Mouse (Mus musculus): Measurements from ENCODE around the gene Ypel4. TPM values are rescaled to one million over a fixed set of nuclear protein-coding genes. Genes with fewer than 3 reads are reported as not detected.

Gene Ypel4
- polyA plus RNA-seq, 1 experiment from 2014 or later: 13.1 TPM

DNA sequence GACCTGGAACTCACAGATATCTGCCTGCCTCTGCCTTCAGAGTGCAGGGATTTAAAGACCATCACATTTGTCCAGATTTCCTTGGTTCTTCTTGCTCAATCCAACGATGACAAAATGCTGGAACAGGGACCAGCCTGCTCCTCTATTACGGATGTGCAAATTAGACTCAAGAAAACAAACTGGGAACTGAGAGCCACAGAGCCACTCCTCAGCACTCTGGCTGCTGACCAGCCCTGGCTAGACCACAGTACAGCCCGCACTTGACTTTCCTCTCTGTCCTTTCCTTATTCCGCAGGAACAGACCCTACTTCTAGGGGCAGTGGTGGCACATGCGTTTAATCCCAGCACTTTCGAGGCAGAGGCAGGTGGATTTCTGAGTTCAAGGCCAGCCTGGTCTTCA lies 36.6 kb downstream of the Ypel4 start:
- no peak overlapping the region for H3K9ac ChIP-seq
- DNase-seq (ENCODE audit: low spot score) (no peak), ATAC-seq (ENCODE audit: low FRiP score) (no peak)
- H3K27me3 ChIP-seq (ENCODE audit: control insufficient read depth, insufficient read depth, low read length): no peaks in the 10 kb centered on the region
- H3K4me3 ChIP-seq (replicated peaks; ENCODE audit: low read length): no peak overlapping the region
- no peak overlapping the region for H3K4me2 ChIP-seq (replicated peaks)
- peaks cover 8% of the 10 kb centered on the region for H3K4me1 ChIP-seq (replicated peaks; ENCODE audit: control insufficient read depth, insufficient read depth, low read length)
- no peak overlapping the region for H3K27ac ChIP-seq
- H3K36me3 ChIP-seq (replicated peaks; ENCODE audit: control insufficient read depth, insufficient read depth): peaks cover under 1% of the 10 kb centered on the region; the same call in 1 of the 2 replicates
- WGBS: 77% methylated on average over 6 of the region's 6 CpGs
- H3K9me3 ChIP-seq (ENCODE audit: control insufficient read depth, low read length): no peaks in the 10 kb centered on the region

DNA sequence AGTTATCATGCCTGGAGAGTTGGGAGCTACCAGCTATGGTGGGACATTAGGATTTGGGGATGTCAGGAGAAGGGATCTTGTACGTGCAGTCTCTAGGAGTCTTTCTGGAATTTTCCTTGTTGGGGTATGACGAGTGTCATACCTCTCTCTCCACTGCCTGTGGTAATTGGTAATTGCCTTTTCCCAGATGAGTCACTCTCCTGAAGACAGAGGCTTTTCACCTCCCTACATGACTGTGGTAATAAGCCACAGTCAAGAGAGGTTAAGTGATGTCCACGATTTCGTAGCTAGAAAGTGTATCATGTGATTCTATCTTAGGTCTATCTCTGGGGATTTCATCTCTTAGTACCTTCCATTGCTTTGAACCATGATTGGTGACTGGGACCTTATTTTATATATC lies 38.6 kb downstream of the Ypel4 start:
- no peak overlapping the region for H3K27ac ChIP-seq
- peaks cover 8% of the 10 kb centered on the region for H3K4me1 ChIP-seq (replicated peaks; ENCODE audit: control insufficient read depth, insufficient read depth, low read length)
- no peak overlapping the region for H3K9ac ChIP-seq
- H3K36me3 ChIP-seq (replicated peaks; ENCODE audit: control insufficient read depth, insufficient read depth): no peaks in the 10 kb centered on the region
- DNase-seq (ENCODE audit: low spot score) (no peak), ATAC-seq (ENCODE audit: low FRiP score) (no peak)
- no peak overlapping the region for H3K4me2 ChIP-seq (replicated peaks)
- no peaks in the 10 kb centered on the region for H3K9me3 ChIP-seq (ENCODE audit: control insufficient read depth, low read length)
- H3K4me3 ChIP-seq (replicated peaks; ENCODE audit: low read length): no peak overlapping the region
- H3K27me3 ChIP-seq (ENCODE audit: control insufficient read depth, insufficient read depth, low read length): no peaks in the 10 kb centered on the region
- WGBS: 85% methylated on average over 4 of the region's 4 CpGs

DNA sequence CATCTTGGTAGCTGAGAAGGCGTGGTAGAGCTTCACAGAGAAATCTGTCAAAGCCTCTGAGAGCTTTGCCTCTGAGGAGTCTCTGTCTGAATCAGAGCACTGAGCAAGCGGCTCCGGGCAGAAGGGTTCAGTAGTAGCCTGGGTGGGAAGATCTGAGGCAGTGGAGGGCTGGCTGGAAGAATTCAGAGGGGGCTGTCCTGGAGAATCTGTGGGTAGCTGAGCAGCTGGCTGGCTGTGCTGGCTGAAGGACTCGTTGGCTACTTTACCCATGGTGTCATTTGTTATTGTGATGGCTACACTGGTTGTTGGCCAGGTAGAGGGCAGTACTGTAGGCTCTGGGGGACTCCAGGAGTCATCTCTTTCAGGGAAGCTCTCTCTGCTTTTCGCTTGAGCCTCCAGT lies 39.3 kb downstream of the Ypel4 start:
- ATAC-seq (ENCODE audit: low FRiP score): no peak
- WGBS: 88% methylated on average over 5 of the region's 5 CpGs

DNA sequence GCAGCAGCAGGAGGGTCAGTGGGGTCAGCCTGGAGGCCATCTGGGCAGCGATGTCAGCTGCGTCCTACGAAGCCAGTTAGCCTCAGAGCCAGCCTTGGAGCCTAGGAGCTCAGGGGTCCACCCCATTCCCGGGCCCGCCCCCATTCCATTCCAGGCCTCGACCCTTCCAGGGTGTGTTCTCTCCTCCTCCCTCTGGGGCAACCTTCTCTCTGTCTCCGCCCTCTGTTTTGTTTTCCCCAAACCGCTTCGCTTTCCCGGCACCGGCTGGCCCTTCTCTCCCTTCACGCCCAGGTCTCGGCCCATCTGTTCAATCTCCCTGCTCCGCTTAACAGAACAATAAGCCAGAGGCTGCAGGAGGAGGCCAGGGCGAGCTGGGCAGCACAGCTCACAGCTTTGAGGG lies 40.9 kb downstream of the Ypel4 start:
- under 1% methylated on average over 15 of the region's 15 CpGs for WGBS
- Histone ChIP-seq H3K9me3 (ENCODE audit: control insufficient read depth, low read length) (no peaks in the 10 kb centered on the region), H3K27me3 (ENCODE audit: control insufficient read depth, insufficient read depth, low read length) (no peaks in the 10 kb centered on the region), H3K4me3 (replicated peaks; ENCODE audit: low read length) (peak overlapping the region; percentile 31), H3K36me3 (replicated peaks; ENCODE audit: control insufficient read depth, insufficient read depth) (no peaks in the 10 kb centered on the region), H3K9ac (peak overlapping the region; percentile 57), H3K4me2 (replicated peaks) (peak overlapping the region; percentile 66), H3K27ac (peak overlapping the region; percentile 65), H3K4me1 (replicated peaks; ENCODE audit: control insufficient read depth, insufficient read depth, low read length) (peaks cover 8% of the 10 kb centered on the region)
- peak; percentile 87 for ATAC-seq (ENCODE audit: low FRiP score)
- peak; percentile 38 for DNase-seq (ENCODE audit: low spot score)

More for the DNA sequence above, 39.3 kb downstream of the Ypel4 start:
- no peak for DNase-seq (ENCODE audit: low spot score)
- H3K36me3 ChIP-seq (replicated peaks; ENCODE audit: control insufficient read depth, insufficient read depth): no peaks in the 10 kb centered on the region
- no peak overlapping the region for H3K4me3 ChIP-seq (replicated peaks; ENCODE audit: low read length)
- H3K9ac ChIP-seq: no peak overlapping the region
- peaks cover 8% of the 10 kb centered on the region for H3K4me1 ChIP-seq (replicated peaks; ENCODE audit: control insufficient read depth, insufficient read depth, low read length)
- H3K9me3 ChIP-seq (ENCODE audit: control insufficient read depth, low read length): no peaks in the 10 kb centered on the region
- H3K4me2 ChIP-seq (replicated peaks): no peak overlapping the region
- no peaks in the 10 kb centered on the region for H3K27me3 ChIP-seq (ENCODE audit: control insufficient read depth, insufficient read depth, low read length)
- H3K27ac ChIP-seq: no peak overlapping the region

DNA sequence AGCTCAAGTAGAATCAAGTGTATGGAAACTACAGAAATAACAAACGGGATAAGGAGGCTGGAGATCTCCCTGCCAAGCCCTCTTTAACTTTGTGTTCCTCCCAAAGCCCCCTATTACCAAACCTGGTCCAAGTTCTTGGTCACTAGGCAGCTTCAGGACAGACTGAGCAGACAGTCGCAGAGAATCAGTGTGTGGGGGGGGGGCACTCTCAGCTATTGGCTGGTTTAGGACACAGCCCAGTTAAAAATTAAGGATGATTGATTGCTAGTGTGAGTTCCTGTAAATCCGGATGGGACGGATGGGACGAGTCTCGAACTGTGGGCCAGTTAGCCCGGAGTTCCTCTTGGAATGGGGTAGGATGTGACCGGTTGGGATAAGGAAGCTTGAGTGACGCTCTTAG lies 41.4 kb downstream of the Ypel4 start, which contains the start of gene Serping1:
Gene Serping1 (minus strand): TSS at position 204 of the 400 bp plus-strand sequence.
- Histone ChIP-seq H3K4me1 (replicated peaks; ENCODE audit: control insufficient read depth, insufficient read depth, low read length) (peaks cover 8% of the 10 kb centered on the region), H3K4me3 (replicated peaks; ENCODE audit: low read length) (peak within 1 kb of the TSS; percentile 31), H3K4me2 (replicated peaks) (peak within 1 kb of the TSS; percentile 66), H3K36me3 (replicated peaks; ENCODE audit: control insufficient read depth, insufficient read depth) (no peaks in the 10 kb centered on the region), H3K27me3 (ENCODE audit: control insufficient read depth, insufficient read depth, low read length) (no peaks in the 10 kb centered on the region), H3K9ac (peak within 1 kb of the TSS; percentile 57), H3K9me3 (ENCODE audit: control insufficient read depth, low read length) (no peaks in the 10 kb centered on the region), H3K27ac (peak within 1 kb of the TSS; percentile 65)
- WGBS: 55% methylated on average over 9 of the region's 9 CpGs
- no peak for DNase-seq (ENCODE audit: low spot score)
- 0 out of 2 replicates have a peak, but pooled peaks have one; percentile 31 for ATAC-seq (ENCODE audit: low FRiP score)

DNA sequence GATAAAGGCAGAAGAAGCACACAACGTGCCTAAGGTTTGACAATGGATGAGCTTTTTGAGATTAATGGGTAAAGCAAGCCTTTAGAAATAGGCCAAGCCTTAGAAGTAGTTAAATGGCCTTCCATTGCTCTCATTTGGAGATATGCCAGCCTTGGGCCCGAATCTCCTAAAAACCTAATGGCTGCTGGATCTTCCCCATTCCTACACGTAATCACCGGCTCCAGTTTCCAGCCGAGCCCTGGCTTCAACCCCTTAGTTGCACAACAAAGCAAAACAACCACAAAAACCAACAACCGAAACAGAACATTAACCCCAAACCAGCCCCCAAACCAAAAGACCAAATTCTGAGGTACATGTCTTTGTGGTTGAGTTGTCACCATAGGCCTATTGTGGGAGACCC lies 41.8 kb downstream of the Ypel4 start:
- no peak overlapping the region for H3K4me3 ChIP-seq (replicated peaks; ENCODE audit: low read length)
- H3K27ac ChIP-seq: no peak overlapping the region
- ATAC-seq (ENCODE audit: low FRiP score): no peak
- no peak for DNase-seq (ENCODE audit: low spot score)
- H3K4me1 ChIP-seq (replicated peaks; ENCODE audit: control insufficient read depth, insufficient read depth, low read length): peaks cover 8% of the 10 kb centered on the region
- 69% methylated on average over 6 of the region's 6 CpGs for WGBS
- H3K36me3 ChIP-seq (replicated peaks; ENCODE audit: control insufficient read depth, insufficient read depth): no peaks in the 10 kb centered on the region
- no peaks in the 10 kb centered on the region for H3K27me3 ChIP-seq (ENCODE audit: control insufficient read depth, insufficient read depth, low read length)
- H3K9me3 ChIP-seq (ENCODE audit: control insufficient read depth, low read length): no peaks in the 10 kb centered on the region
- no peak overlapping the region for H3K9ac ChIP-seq
- H3K4me2 ChIP-seq (replicated peaks): no peak overlapping the region

DNA sequence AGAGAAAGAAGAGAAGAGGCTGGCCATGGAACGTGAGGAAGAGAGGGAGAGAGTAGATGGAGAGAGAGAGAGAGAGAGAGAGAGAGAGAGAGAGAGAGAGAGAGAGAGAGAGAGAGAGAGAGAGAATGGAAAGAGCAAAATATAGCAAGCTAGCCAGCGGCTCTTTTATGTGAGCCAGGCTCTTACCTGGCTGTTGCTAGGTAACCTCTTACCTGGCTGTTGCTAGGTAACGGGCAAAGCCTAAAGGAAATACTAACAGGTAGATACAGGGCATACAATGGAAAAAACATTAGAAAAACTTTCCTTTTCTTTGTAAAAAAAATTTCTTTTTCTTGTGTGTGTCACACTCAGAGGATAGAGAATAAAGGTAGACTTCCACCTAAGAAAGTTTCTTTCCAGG lies 43.8 kb downstream of the Ypel4 start:
- Histone ChIP-seq H3K4me2 (replicated peaks) (no peak overlapping the region), H3K36me3 (replicated peaks; ENCODE audit: control insufficient read depth, insufficient read depth) (no peaks in the 10 kb centered on the region), H3K4me3 (replicated peaks; ENCODE audit: low read length) (no peak overlapping the region), H3K9ac (no peak overlapping the region), H3K9me3 (ENCODE audit: control insufficient read depth, low read length) (no peaks in the 10 kb centered on the region), H3K4me1 (replicated peaks; ENCODE audit: control insufficient read depth, insufficient read depth, low read length) (peaks cover 8% of the 10 kb centered on the region), H3K27me3 (ENCODE audit: control insufficient read depth, insufficient read depth, low read length) (no peaks in the 10 kb centered on the region), H3K27ac (no peak overlapping the region)
- 49% methylated on average over 3 of the region's 3 CpGs for WGBS
- ATAC-seq (ENCODE audit: low FRiP score) (no peak), DNase-seq (ENCODE audit: low spot score) (no peak)

DNA sequence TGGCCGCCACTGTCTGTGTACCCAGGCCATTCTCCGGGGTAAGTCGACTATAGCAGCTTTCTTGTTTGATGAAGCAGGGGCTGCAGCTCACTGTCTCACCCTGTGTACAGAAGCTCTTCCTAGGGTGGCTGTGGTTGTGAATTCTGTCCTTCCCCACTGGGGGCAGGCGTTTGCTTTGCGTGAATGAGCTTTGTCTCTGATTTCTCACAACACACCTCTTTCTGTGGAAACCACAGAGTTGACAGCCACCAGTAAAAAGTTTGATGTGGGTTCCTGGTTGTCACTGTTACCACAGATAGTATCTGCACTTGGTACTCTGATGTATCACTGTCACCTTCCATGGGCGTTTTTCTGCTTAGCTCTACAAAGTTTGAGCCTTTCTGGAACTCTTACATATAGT lies 45.4 kb downstream of the Ypel4 start:
- H3K9me3 ChIP-seq (ENCODE audit: control insufficient read depth, low read length): no peaks in the 10 kb centered on the region
- no peaks in the 10 kb centered on the region for H3K36me3 ChIP-seq (replicated peaks; ENCODE audit: control insufficient read depth, insufficient read depth)
- DNase-seq (ENCODE audit: low spot score) (no peak), ATAC-seq (ENCODE audit: low FRiP score) (no peak)
- no peaks in the 10 kb centered on the region for H3K27me3 ChIP-seq (ENCODE audit: control insufficient read depth, insufficient read depth, low read length)
- no peak overlapping the region for H3K27ac ChIP-seq
- peaks cover 6% of the 10 kb centered on the region for H3K4me1 ChIP-seq (replicated peaks; ENCODE audit: control insufficient read depth, insufficient read depth, low read length)
- WGBS: 61% methylated on average over 6 of the region's 6 CpGs
- no peak overlapping the region for H3K9ac ChIP-seq
- H3K4me3 ChIP-seq (replicated peaks; ENCODE audit: low read length): no peak overlapping the region
- no peak overlapping the region for H3K4me2 ChIP-seq (replicated peaks)

DNA sequence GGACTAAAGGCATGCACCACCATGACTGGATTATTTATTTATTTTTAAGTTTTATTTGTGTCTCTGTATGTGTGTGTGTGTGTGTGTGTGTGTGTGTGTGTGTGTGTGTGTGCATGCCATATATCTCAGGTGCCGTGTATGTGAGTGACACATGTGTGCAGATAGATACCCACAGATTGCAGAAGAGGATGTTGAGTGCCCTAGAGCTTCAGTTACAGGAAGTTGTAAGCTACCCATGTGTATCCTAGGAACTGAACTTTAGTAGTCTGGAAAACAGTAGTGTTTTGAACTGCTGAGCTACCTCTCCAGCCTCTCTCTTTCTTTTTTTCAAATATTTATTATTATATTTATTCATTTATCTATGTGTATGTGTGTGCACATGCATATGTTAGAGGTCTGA lies 49.5 kb downstream of the Ypel4 start:
- Histone ChIP-seq H3K9ac (no peak overlapping the region), H3K4me2 (replicated peaks) (no peak overlapping the region), H3K9me3 (ENCODE audit: control insufficient read depth, low read length) (no peaks in the 10 kb centered on the region), H3K27me3 (ENCODE audit: control insufficient read depth, insufficient read depth, low read length) (no peaks in the 10 kb centered on the region), H3K36me3 (replicated peaks; ENCODE audit: control insufficient read depth, insufficient read depth) (no peaks in the 10 kb centered on the region), H3K4me3 (replicated peaks; ENCODE audit: low read length) (no peak overlapping the region), H3K4me1 (replicated peaks; ENCODE audit: control insufficient read depth, insufficient read depth, low read length) (no peaks in the 10 kb centered on the region), H3K27ac (no peak overlapping the region)
- no peak for ATAC-seq (ENCODE audit: low FRiP score)
- WGBS: 90% methylated on average over 1 of the region's 1 CpGs
- no peak for DNase-seq (ENCODE audit: low spot score)

All from hindbrain, embryonic 14.5 days (tissue).